Comparison of ENCODE assay signal across 8 mouse cellular contexts in genomic region chr3:75956551-75957302, GRCm38 (mm10). TPM values are rescaled to one million over a fixed set of nuclear protein-coding genes. Genes with fewer than 3 reads are reported as not detected.
DNase-seq lines count a peak whose midpoint lies in the region; ATAC-seq and TF ChIP-seq lines count a peak whose summit lies in the region.

Gene Golim4, minus strand, starts transcription at chr3:75956949.

- H3K27ac ChIP-seq in forebrain, embryonic 10.5 days: peak within 1 kb of the TSS; percentile 94
- H3K27ac ChIP-seq in heart, embryonic 15.5 days: peak within 1 kb of the TSS; percentile 95
- peak within 1 kb of the TSS; percentile 50 for H3K27ac ChIP-seq in liver, embryonic 14.5 days
- H3K27ac ChIP-seq in neural tube, embryonic 11.5 days (ENCODE audit: low read depth, low read length): peak within 1 kb of the TSS; percentile 69
- H3K27ac ChIP-seq in stomach, postnatal 0 days (replicated peaks): peak within 1 kb of the TSS; percentile 94

- ATAC-seq in CD4-positive, CD25-positive, alpha-beta regulatory T cell, adult 4 months: peak; percentile 96
- ATAC-seq in heart, embryonic 15.5 days (replicated peaks; ENCODE audit: insufficient number of reproducible peaks, insufficient read depth, low FRiP score, low read depth): peak; percentile 99
- peak; percentile 99 for ATAC-seq in liver, embryonic 14.5 days (ENCODE audit: insufficient read depth)
- ATAC-seq in neural tube, embryonic 11.5 days (ENCODE audit: insufficient read depth, low FRiP score, low TSS enrichment): peak; percentile 99
- ATAC-seq in stomach, postnatal 0 days (ENCODE audit: low FRiP score, low TSS enrichment): peak; percentile 97

- H3K9ac ChIP-seq in heart, embryonic 15.5 days: peak within 1 kb of the TSS; percentile 84
- peak within 1 kb of the TSS; percentile 68 for H3K9ac ChIP-seq in liver, embryonic 14.5 days (replicated peaks)
- peak within 1 kb of the TSS; percentile 83 for H3K9ac ChIP-seq in neural tube, embryonic 11.5 days (ENCODE audit: low read length)
- peak within 1 kb of the TSS; percentile 82 for H3K9ac ChIP-seq in stomach, postnatal 0 days (ENCODE audit: low read length)

- H3K4me1 ChIP-seq in forebrain, embryonic 10.5 days: peaks cover 37% of the 10 kb centered on the region
- H3K4me1 ChIP-seq in heart, embryonic 15.5 days (replicated peaks): peaks cover 37% of the 10 kb centered on the region
- H3K4me1 ChIP-seq in liver, embryonic 14.5 days (replicated peaks; ENCODE audit: control insufficient read depth in 2 of 2, insufficient read depth in 2 of 2, low read length in 1 of 2): peaks cover 31 to 35% of the 10 kb centered on the region in 2 experiments
- peaks cover 7% of the 10 kb centered on the region; the same call in 1 of the 2 replicates for H3K4me1 ChIP-seq in neural tube, embryonic 11.5 days (ENCODE audit: control insufficient read depth, insufficient read depth, low read length)
- no peaks in the 10 kb centered on the region; the same call in 1 of the 2 replicates for H3K4me1 ChIP-seq in stomach, postnatal 0 days (replicated peaks; ENCODE audit: control insufficient read depth, insufficient read depth)

- DNase-seq in c-Kit-positive CD71-negative TER-119-negative erythroid progenitor cells, embryonic 14.5 days (ENCODE audit: low read depth): peak; percentile 81
- DNase-seq in forebrain, embryonic 10.5 days (ENCODE audit: extremely low spot score, low spot score): peak; percentile 92
- peak; percentile 93 to 97 for DNase-seq in kidney, postnatal 25 days
- peak; percentile 86 to 87 (median 87) for DNase-seq in liver, embryonic 14.5 days (ENCODE audit: low read depth in 3 of 3, low spot score in 3 of 3)
- peak; percentile 94 for DNase-seq in neural tube, embryonic 11.5 days (ENCODE audit: low spot score)
- peak; percentile 97 for DNase-seq in stomach, postnatal 0 days (ENCODE audit: low spot score)

- no peaks in the 10 kb centered on the region for H3K9me3 ChIP-seq in forebrain, embryonic 10.5 days
- H3K9me3 ChIP-seq in heart, embryonic 15.5 days (replicated peaks): no peaks in the 10 kb centered on the region
- no peaks in the 10 kb centered on the region for H3K9me3 ChIP-seq in liver, embryonic 14.5 days (ENCODE audit: control insufficient read depth, low read length)
- no peaks in the 10 kb centered on the region for H3K9me3 ChIP-seq in neural tube, embryonic 11.5 days (ENCODE audit: control insufficient read depth, low read length)
- H3K9me3 ChIP-seq in stomach, postnatal 0 days (ENCODE audit: control insufficient read depth, low read length): no peaks in the 10 kb centered on the region

- no peaks in the 10 kb centered on the region for H3K27me3 ChIP-seq in forebrain, embryonic 10.5 days (ENCODE audit: poor library complexity, severe bottlenecking)
- no peaks in the 10 kb centered on the region for H3K27me3 ChIP-seq in heart, embryonic 15.5 days
- no peaks in the 10 kb centered on the region for H3K27me3 ChIP-seq in liver, embryonic 14.5 days (ENCODE audit: control insufficient read depth, insufficient read depth, low read length)
- no peaks in the 10 kb centered on the region for H3K27me3 ChIP-seq in neural tube, embryonic 11.5 days (ENCODE audit: control insufficient read depth, insufficient read depth, low read length)
- H3K27me3 ChIP-seq in stomach, postnatal 0 days (ENCODE audit: control insufficient read depth, insufficient read depth, low read length): no peaks in the 10 kb centered on the region

- no peak for TF ChIP-seq EP300 in liver, embryonic 14.5 days (IDR thresholded peaks at IDR 0.05; ENCODE audit: low read depth)
- no peak for TF ChIP-seq EP300 in stomach, postnatal 0 days (optimal IDR thresholded peaks at IDR 0.05)

- peak within 1 kb of the TSS; percentile 79 for H3K4me3 ChIP-seq in forebrain, embryonic 10.5 days
- peak within 1 kb of the TSS; percentile 85 for H3K4me3 ChIP-seq in heart, embryonic 15.5 days
- H3K4me3 ChIP-seq in liver, embryonic 14.5 days (ENCODE audit: insufficient read depth in 1 of 2, low read depth in 2 of 2, low read length in 2 of 2): peak within 1 kb of the TSS; percentile 69 to 83
- peak within 1 kb of the TSS; percentile 64 for H3K4me3 ChIP-seq in neural tube, embryonic 11.5 days (ENCODE audit: low read depth, low read length)
- H3K4me3 ChIP-seq in stomach, postnatal 0 days (ENCODE audit: low read depth, low read length): peak within 1 kb of the TSS; percentile 84

- H3K4me2 ChIP-seq in heart, embryonic 15.5 days: peak within 1 kb of the TSS; percentile 81
- H3K4me2 ChIP-seq in liver, embryonic 14.5 days (ENCODE audit: low read depth): peak within 1 kb of the TSS; percentile 57
- H3K4me2 ChIP-seq in neural tube, embryonic 11.5 days (ENCODE audit: low read depth): peak within 1 kb of the TSS; percentile 56
- peak within 1 kb of the TSS; percentile 73 for H3K4me2 ChIP-seq in stomach, postnatal 0 days (replicated peaks; ENCODE audit: low read depth)

- WGBS in forebrain, embryonic 10.5 days: 2% methylated on average over 53 of the region's 53 CpGs
- under 1% methylated on average over 53 of the region's 53 CpGs for WGBS in heart, embryonic 15.5 days
- under 1% methylated on average over 53 of the region's 53 CpGs for WGBS in liver, embryonic 14.5 days (ENCODE audit: insufficient replicate concordance)
- under 1% methylated on average over 45 of the region's 53 CpGs for WGBS in neural tube, embryonic 11.5 days
- WGBS in stomach, postnatal 0 days: under 1% methylated on average over 53 of the region's 53 CpGs

- H3K36me3 ChIP-seq in forebrain, embryonic 10.5 days (replicated peaks): peaks cover 11% of the 10 kb centered on the region
- H3K36me3 ChIP-seq in heart, embryonic 15.5 days: no peaks in the 10 kb centered on the region
- H3K36me3 ChIP-seq in liver, embryonic 14.5 days (replicated peaks; ENCODE audit: control insufficient read depth, insufficient read depth, low read depth): peaks cover 2% of the 10 kb centered on the region; the same call in 1 of the 2 replicates
- H3K36me3 ChIP-seq in neural tube, embryonic 11.5 days (ENCODE audit: control insufficient read depth, insufficient read depth, low read length): no peaks in the 10 kb centered on the region
- no peaks in the 10 kb centered on the region for H3K36me3 ChIP-seq in stomach, postnatal 0 days (ENCODE audit: control insufficient read depth, insufficient read depth, low read length)

- no peak for TF ChIP-seq CTCF in liver, embryonic 14.5 days (IDR thresholded peaks at IDR 0.05; ENCODE audit: low read depth)
- TF ChIP-seq CTCF in stomach, postnatal 0 days (IDR thresholded peaks at IDR 0.05; ENCODE audit: low read depth): peak; percentile 15; the same call in 1 of the 2 replicates

RNA-seq across cellular contexts. Expression of gene Golim4, which starts in this region (rescaled TPM):
- polyA plus RNA-seq in CD4-positive, CD25-positive, alpha-beta regulatory T cell, adult 4 months (2017; shearing (Covaris generic)): 1 to 10 TPM; 5.1 to 8.0 TPM
- polyA plus RNA-seq in forebrain, embryonic 10.5 days (2016; fragmentation: Nextera tagmentation; extraction: Ambion mirVana): 50.1 and 57.1 TPM in 2 replicates
- polyA plus RNA-seq in heart, embryonic 15.5 days (2015; fragmentation: Nextera tagmentation; extraction: Ambion mirVana): 40.1 and 43.8 TPM in 2 replicates
- 15.2 and 18.8 TPM in 2 replicates for polyA plus RNA-seq in liver, embryonic 14.5 days (2012; rRNA removed)
- polyA plus RNA-seq in liver, embryonic 14.5 days (2014; fragmentation: Nextera tagmentation; extraction: Ambion mirVana): 12.5 and 14.4 TPM in 2 replicates
- 38.9 and 41.9 TPM in 2 replicates for polyA plus RNA-seq in neural tube, embryonic 11.5 days (2014; fragmentation: Nextera tagmentation; extraction: Ambion mirVana)
- polyA plus RNA-seq in stomach, postnatal 0 days (2015; fragmentation: Nextera tagmentation; extraction: Ambion mirVana): 40.0 and 40.3 TPM in 2 replicates

Comparison
In these comparisons a context has a peak if more than half of its experiments do, and no peak if none do; other contexts are left out.
1. Peak in every context shown above with its lines: DNase-seq, ATAC-seq, H3K4me3 ChIP-seq and H3K27ac ChIP-seq.